Mouse (Mus musculus): ENCODE data around the gene Gm49321. TPM values are rescaled to one million over a fixed set of nuclear protein-coding genes. Genes with fewer than 3 reads are reported as not detected.

Gm49321 gene
- polyA plus RNA-seq, 1 experiment from 2014 or later: 18.3 TPM

DNA sequence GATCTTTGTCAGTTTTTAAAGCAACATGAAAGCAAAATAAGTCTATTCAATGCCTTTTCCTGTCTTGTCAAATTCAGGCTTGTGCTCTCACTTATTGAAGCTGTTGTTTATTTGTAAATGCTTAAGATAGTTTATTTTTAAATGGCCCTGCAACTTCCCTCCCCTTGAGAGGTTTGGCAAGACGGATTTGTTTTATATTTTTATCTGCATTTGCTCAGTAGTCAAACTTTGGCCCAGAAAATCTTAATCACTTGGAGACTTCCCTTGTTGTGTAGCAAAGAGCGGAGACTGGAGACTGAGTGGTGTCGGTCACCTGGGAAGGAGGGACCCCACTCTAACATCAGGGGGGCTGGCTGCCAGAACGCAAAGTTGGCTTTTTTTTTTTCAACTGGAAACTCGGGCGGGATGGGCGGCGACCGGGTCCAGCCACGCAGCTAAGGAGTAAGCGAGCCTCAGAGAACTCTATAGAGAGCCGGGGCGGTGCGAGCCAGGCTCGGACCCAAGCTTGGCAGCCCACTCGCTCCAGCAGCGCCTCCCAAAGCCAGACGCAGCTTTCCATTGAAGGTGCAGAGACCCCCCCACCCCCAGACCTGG, 30.3 kb upstream of the Gm49321 start:
- Histone ChIP-seq H3K36me3 (no peaks in the 10 kb centered on the region), H3K4me3 (peak overlapping the region; percentile 95), H3K9me3 (no peaks in the 10 kb centered on the region), H3K9ac (replicated peaks) (peak overlapping the region; percentile 53), H3K4me1 (peaks cover 17% of the 10 kb centered on the region), H3K27me3 (no peaks in the 10 kb centered on the region), H3K27ac (replicated peaks) (peak overlapping the region; percentile 66), H3K4me2 (replicated peaks) (peak overlapping the region; percentile 76)
- ATAC-seq (ENCODE audit: low FRiP score, low read depth): no peak
- 1% methylated on average over 18 of the region's 18 CpGs for WGBS

DNA sequence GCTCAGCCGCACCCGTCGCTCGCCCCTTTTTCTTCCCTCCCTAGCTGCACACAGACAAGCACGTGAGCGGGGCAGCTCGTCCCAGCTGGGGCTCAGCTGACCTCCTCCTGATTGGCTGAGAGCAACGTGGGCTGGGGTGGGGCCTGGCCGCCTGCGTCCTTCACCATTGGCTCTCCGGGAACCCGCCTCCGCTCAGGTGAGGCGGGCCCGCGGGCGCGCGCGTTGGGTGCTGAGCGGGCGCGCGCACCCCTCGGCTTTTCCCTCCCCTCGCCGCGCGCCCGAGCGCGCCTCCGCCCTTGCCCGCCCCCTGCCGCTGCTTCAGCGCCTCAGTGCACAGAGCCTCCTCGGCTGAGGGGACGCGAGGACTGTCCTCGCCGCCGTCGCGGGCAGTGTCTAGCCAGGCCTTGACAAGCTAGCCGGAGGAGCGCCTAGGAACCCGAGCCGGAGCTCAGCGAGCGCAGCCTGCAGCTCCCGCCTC, 29.7 kb upstream of the Gm49321 start:
- peak overlapping the region; percentile 95 for H3K4me3 ChIP-seq
- WGBS: under 1% methylated on average over 44 of the region's 51 CpGs
- H3K9ac ChIP-seq (replicated peaks): peak overlapping the region; percentile 97
- H3K4me2 ChIP-seq (replicated peaks): peak overlapping the region; percentile 76
- no peaks in the 10 kb centered on the region for H3K27me3 ChIP-seq
- H3K36me3 ChIP-seq: no peaks in the 10 kb centered on the region
- ATAC-seq (ENCODE audit: low FRiP score, low read depth): peak; percentile 99
- H3K9me3 ChIP-seq: no peaks in the 10 kb centered on the region
- peaks cover 17% of the 10 kb centered on the region for H3K4me1 ChIP-seq
- H3K27ac ChIP-seq (replicated peaks): peak overlapping the region; percentile 99

GRCm38 (mm10) chr12:73908274-73909012, 29.0 kb upstream of the Gm49321 start:
- peak; percentile 73 for ATAC-seq (ENCODE audit: low FRiP score, low read depth)

DNA sequence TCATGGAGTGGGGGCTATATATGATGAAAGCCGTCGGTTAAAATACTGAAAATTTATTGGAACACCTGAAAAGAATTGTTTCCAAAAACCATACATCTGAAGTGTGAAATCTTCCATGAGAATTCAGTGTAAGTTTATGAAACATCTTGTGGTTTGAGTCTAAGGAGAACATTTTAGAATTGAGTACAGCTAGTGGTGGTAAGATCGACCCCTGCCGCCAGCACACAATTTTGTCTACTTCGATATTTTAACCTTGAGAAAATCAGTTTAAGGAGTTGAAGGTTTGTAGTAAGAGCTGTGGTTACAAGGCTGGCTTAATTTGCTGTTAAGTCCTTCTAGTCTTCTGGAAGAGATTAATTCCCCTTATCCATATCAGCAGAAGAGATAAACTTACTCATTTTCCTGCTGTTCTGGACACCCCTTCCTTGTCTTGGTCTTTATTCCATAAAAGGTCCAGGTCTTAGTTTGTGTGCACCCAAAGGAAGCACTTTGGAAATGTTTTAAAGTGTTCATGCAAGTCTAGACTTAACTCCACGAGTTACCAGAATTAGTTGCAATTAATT, 28.4 kb upstream of the Gm49321 start:
- H3K27ac ChIP-seq (replicated peaks): peak overlapping the region; percentile 99; the same call in 1 of the 2 replicates
- H3K36me3 ChIP-seq: no peaks in the 10 kb centered on the region

More at GRCm38 (mm10) chr12:73908274-73909012, 29.0 kb upstream of the Gm49321 start:
- no peaks in the 10 kb centered on the region for H3K9me3 ChIP-seq
- H3K4me2 ChIP-seq (replicated peaks): peak overlapping the region; percentile 76
- no peaks in the 10 kb centered on the region for H3K36me3 ChIP-seq
- H3K9ac ChIP-seq (replicated peaks): peak overlapping the region; percentile 97
- H3K27me3 ChIP-seq: no peaks in the 10 kb centered on the region
- peaks cover 17% of the 10 kb centered on the region for H3K4me1 ChIP-seq
- peak overlapping the region; percentile 99 for H3K27ac ChIP-seq (replicated peaks)
- H3K4me3 ChIP-seq: peak overlapping the region; percentile 95
- under 1% methylated on average over 73 of the region's 76 CpGs for WGBS

DNA sequence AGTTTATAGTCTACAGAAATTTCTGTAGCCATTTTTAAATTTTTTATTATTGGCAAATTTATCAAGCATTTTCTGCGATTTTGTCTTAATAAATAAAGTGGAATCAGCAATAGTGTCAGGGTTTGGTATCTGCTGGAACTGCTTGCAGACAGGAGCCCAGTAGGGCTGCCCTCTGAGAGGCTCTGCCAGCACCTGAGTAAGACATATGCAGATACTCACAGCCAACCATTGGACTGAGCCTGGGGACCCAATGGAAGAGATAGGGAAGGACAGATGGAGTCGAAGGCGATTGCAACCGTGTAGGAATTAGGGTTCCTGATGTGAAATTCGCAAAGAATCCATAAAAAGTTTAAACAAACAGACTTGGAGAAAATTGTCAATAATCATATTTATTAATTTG, 19.0 kb upstream of the Gm49321 start:
- no peaks in the 10 kb centered on the region for H3K27me3 ChIP-seq
- no peak overlapping the region for H3K9ac ChIP-seq (replicated peaks)
- no peaks in the 10 kb centered on the region for H3K9me3 ChIP-seq
- no peak for ATAC-seq (ENCODE audit: low FRiP score, low read depth)
- H3K4me1 ChIP-seq: no peaks in the 10 kb centered on the region
- no peak overlapping the region for H3K4me3 ChIP-seq
- H3K27ac ChIP-seq (replicated peaks): no peak overlapping the region
- 95% methylated on average over 5 of the region's 5 CpGs for WGBS
- no peak overlapping the region for H3K4me2 ChIP-seq (replicated peaks)
- no peaks in the 10 kb centered on the region for H3K36me3 ChIP-seq

More for the DNA sequence above, 28.4 kb upstream of the Gm49321 start:
- Histone ChIP-seq H3K4me3 (peak overlapping the region; percentile 95), H3K27me3 (no peaks in the 10 kb centered on the region), H3K4me1 (peaks cover 17% of the 10 kb centered on the region), H3K9ac (replicated peaks) (peak overlapping the region; percentile 97), H3K9me3 (no peaks in the 10 kb centered on the region), H3K4me2 (replicated peaks) (peak overlapping the region; percentile 76)
- WGBS: 7% methylated on average over 6 of the region's 6 CpGs
- no peak for ATAC-seq (ENCODE audit: low FRiP score, low read depth)

DNA sequence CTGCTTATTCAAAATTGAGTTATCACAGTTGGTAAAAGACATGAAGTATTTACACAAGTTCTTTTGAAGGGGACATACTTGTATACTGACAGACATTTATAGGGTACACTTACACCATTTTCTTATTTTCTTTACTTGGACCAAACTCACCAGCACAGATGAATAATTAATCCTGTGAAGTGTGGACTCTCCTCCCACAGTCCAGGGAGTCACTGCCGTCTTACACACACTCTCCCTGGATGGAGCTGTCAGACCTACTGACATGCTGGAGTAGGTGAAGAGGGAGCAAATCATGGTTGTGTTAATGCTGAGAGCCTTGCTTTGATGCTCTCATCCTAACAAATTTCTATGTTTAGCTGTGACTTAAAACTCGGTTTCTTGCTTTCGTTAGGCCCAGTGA, 7.2 kb upstream of the Gm49321 start:
- Histone ChIP-seq H3K27ac (replicated peaks) (no peak overlapping the region), H3K4me2 (replicated peaks) (no peak overlapping the region), H3K27me3 (no peaks in the 10 kb centered on the region), H3K4me3 (no peak overlapping the region), H3K36me3 (peaks cover 63% of the 10 kb centered on the region), H3K9me3 (no peaks in the 10 kb centered on the region), H3K4me1 (no peaks in the 10 kb centered on the region), H3K9ac (replicated peaks) (no peak overlapping the region)
- no peak for ATAC-seq (ENCODE audit: low FRiP score, low read depth)
- WGBS: 87% methylated on average over 3 of the region's 3 CpGs

DNA sequence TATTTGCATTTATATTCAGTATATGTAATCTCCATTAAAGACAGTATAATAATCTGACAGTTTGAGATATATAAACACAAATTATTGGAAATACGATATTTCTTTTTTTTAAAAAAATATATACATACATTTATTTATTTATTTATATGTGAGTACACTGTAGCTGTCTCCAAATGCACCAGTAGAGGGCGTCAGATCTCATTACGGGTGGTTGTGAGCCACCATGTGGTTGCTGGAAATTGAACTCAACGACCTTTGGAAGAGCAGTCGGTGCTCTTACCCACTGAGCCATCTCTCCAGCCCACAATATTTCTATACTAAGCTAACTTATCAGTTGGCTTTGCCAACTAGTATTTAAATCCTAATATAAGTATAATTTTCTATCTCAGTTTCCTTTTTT, 6.2 kb upstream of the Gm49321 start:
- H3K4me3 ChIP-seq: no peak overlapping the region
- H3K4me2 ChIP-seq (replicated peaks): no peak overlapping the region
- H3K36me3 ChIP-seq: peaks cover 66% of the 10 kb centered on the region
- no peak for ATAC-seq (ENCODE audit: low FRiP score, low read depth)
- H3K9ac ChIP-seq (replicated peaks): no peak overlapping the region
- H3K9me3 ChIP-seq: no peaks in the 10 kb centered on the region
- no peaks in the 10 kb centered on the region for H3K4me1 ChIP-seq
- 63% methylated on average over 5 of the region's 5 CpGs for WGBS
- no peaks in the 10 kb centered on the region for H3K27me3 ChIP-seq
- H3K27ac ChIP-seq (replicated peaks): no peak overlapping the region

- WGBS: 86% methylated on average over 2 of the region's 2 CpGs
- Histone ChIP-seq H3K4me1 (no peaks in the 10 kb centered on the region), H3K27ac (replicated peaks) (no peak overlapping the region), H3K9ac (replicated peaks) (no peak overlapping the region), H3K4me3 (no peak overlapping the region), H3K36me3 (peaks cover 77% of the 10 kb centered on the region), H3K27me3 (no peaks in the 10 kb centered on the region), H3K4me2 (replicated peaks) (no peak overlapping the region), H3K9me3 (no peaks in the 10 kb centered on the region)
- no peak for ATAC-seq (ENCODE audit: low FRiP score, low read depth)
Measured at GRCm38 (mm10) chr12:73934528-73934927, 2.9 kb upstream of the Gm49321 start.

DNA sequence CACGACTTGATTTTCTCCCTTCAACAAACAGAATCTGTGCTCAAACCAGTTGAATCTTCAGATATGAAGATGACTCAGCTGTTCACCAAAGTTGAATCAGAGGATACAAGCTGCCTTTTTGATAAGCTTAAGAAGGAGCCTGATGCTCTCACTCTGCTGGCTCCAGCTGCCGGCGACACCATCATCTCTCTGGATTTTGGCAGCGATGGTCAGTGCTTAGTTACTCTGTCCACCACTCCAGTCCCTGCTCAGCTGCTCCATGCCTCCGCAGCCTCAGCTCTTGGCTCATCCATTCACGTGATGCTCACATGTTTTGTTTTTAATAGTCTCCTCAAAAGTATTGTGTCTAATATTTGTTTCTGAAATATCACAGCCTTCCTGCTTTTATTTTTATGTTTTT, 2.1 kb downstream of the Gm49321 start:
- Histone ChIP-seq H3K27ac (replicated peaks) (no peak overlapping the region), H3K4me1 (no peaks in the 10 kb centered on the region), H3K9me3 (no peaks in the 10 kb centered on the region), H3K36me3 (peaks cover 75% of the 10 kb centered on the region), H3K27me3 (no peaks in the 10 kb centered on the region), H3K4me3 (no peak overlapping the region), H3K4me2 (replicated peaks) (no peak overlapping the region), H3K9ac (replicated peaks) (no peak overlapping the region)
- no peak for ATAC-seq (ENCODE audit: low FRiP score, low read depth)
- WGBS: 94% methylated on average over 6 of the region's 6 CpGs

GRCm38 (mm10) chr12:73948415-73948814, 11.0 kb downstream of the Gm49321 start:
- Histone ChIP-seq H3K9ac (replicated peaks) (no peak overlapping the region), H3K4me3 (no peak overlapping the region), H3K4me1 (peaks cover 13% of the 10 kb centered on the region), H3K27me3 (peaks cover 10% of the 10 kb centered on the region), H3K36me3 (peaks cover 19% of the 10 kb centered on the region), H3K27ac (replicated peaks) (no peak overlapping the region), H3K4me2 (replicated peaks) (no peak overlapping the region), H3K9me3 (no peaks in the 10 kb centered on the region)
- ATAC-seq (ENCODE audit: low FRiP score, low read depth): no peak
- WGBS: 90% methylated on average over 4 of the region's 4 CpGs

DNA sequence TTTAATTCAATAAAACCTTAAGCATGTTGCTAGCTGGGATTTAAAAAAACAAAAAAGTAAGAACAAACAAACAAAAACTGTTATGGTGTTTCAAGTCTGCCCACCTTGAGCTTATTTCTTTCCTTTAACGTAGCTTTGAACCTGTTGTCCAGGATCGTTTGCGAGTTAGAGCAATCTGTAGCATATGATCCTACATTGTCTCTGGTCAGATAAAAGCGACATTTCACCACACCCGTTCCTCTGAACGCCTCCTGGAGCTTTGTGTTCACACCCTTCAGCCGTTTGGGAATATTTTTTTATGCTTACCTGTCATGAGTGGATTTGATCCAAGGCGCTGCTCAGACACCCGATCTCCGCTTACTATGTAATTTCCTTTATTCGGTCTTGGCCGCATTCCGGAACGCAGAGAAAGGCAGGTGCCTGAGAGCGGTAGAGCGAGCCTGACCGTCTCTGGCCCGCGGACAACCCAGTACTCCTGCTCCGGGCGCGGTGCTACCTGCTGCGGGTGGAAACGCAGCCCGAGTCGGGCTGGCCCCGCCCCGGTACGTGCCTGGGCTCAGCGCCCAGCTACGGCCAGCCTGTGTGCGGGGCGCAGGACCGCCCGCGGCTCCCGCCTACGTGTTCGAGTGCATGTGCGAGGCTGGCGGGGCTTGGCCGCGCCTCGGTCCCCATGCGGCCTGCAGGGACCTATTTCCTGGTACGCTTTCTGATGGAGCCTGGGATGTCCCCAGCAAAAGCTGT, 12.0 kb downstream of the Gm49321 start:
- H3K9me3 ChIP-seq: no peaks in the 10 kb centered on the region
- H3K4me1 ChIP-seq: peaks cover 15% of the 10 kb centered on the region
- peak overlapping the region; percentile 45 for H3K4me3 ChIP-seq
- 5% methylated on average over 46 of the region's 46 CpGs for WGBS
- H3K27ac ChIP-seq (replicated peaks): no peak overlapping the region
- ATAC-seq (ENCODE audit: low FRiP score, low read depth): peak; percentile 92
- 0 out of 2 replicates have a peak, but pooled peaks cover 8% of the 10 kb centered on the region for H3K36me3 ChIP-seq
- peaks cover 10% of the 10 kb centered on the region for H3K27me3 ChIP-seq
- peak overlapping the region; percentile 75 for H3K4me2 ChIP-seq (replicated peaks)
- peak overlapping the region; percentile 54; the same call in 1 of the 2 replicates for H3K9ac ChIP-seq (replicated peaks)

Data from midbrain, embryonic 12.5 days (tissue).